Mouse (Mus musculus) hindbrain, embryonic 12.5 days (tissue): ENCODE measurements at regions not wholly inside any gene's neighbourhood (a gene's known extent, or its start where the extent isn't known, plus 50 kb on each side); places are given as distances from the start of the nearest gene placed in this dataset.
A peak's percentile ranks its signal among the peaks of the same experiment; 100 is the strongest.

Source experiments
- ATAC-seq: fragments of 200-750 bp; cut with Nextera tagmentation; 2 replicates; pipeline ENCODE4 v1.8.0; 2017; ENCODE audit warnings: moderate TSS enrichment; ENCODE audit not compliant: low FRiP score
- H3K27ac ChIP-seq: fragments of 300-500 bp; sonication (generic); 2 replicates; pipeline ENCODE4 v1.5.1; 2016; ENCODE audit warnings: mild to moderate bottlenecking
- H3K27me3 ChIP-seq: fragments of 300-500 bp; sonication (generic); 2 replicates; pipeline ENCODE4 v1.6.1; 2016; ENCODE audit warnings: mild to moderate bottlenecking
- H3K36me3 ChIP-seq: fragments of 300-500 bp; sonication (generic); 2 replicates; pipeline ENCODE4 v1.6.1; 2016; ENCODE audit warnings: mild to moderate bottlenecking
- H3K4me1 ChIP-seq: fragments of 300-500 bp; sonication (generic); 2 replicates; pipeline ENCODE4 v1.6.1; 2016
- H3K4me2 ChIP-seq: fragments of 300-500 bp; sonication (generic); replicated peaks from 2 replicates; pipeline ENCODE4 v1.6.1; 2016; ENCODE audit warnings: mild to moderate bottlenecking
- H3K4me3 ChIP-seq: fragments of 300-500 bp; sonication (generic); 2 replicates; pipeline ENCODE4 v1.5.1; 2016; ENCODE audit warnings: mild to moderate bottlenecking
- H3K9ac ChIP-seq: fragments of 300-500 bp; sonication (generic); 2 replicates; pipeline ENCODE4 v1.6.1; 2016; ENCODE audit warnings: mild to moderate bottlenecking, moderate library complexity
- H3K9me3 ChIP-seq: fragments of 300-500 bp; sonication (generic); replicated peaks from 2 replicates; pipeline ENCODE4 v1.6.1; 2016; ENCODE audit warnings: mild to moderate bottlenecking
- WGBS: fragments of 180-500 bp; shearing (Covaris S2); methylation state at CpG from one replicate; pipeline ENCODE4 v1.1.7; 2016; 5-methylcytosine and 5-hydroxymethylcytosine counted together

DNA sequence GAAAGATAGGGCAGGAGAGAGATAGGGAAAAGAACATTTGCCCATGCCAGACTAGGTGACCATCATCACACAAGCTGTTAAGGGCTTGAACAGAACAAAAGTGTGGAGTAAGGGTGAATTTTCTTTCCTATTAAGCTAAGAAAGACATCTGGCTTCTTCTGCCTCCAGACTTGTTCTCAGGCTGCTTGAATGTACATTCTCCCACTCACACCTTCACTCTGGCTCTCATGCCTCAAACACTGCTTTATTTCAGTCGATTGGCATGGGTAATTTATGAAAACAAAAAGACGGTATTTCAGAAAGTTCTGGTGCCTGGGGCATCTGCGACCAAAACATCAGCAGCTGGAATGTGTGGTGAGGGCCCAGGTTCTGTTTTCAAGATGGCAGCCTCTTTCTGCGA is 79.1 kb downstream of the Ifi44 start:
- no peak for ATAC-seq
- Histone ChIP-seq H3K27ac (no peak overlapping the region), H3K9ac (no peak overlapping the region), H3K4me3 (no peak overlapping the region), H3K4me1 (no peaks in the 10 kb centered on the region), H3K36me3 (no peaks in the 10 kb centered on the region), H3K27me3 (no peaks in the 10 kb centered on the region), H3K9me3 (no peaks in the 10 kb centered on the region), H3K4me2 (no peak overlapping the region)
- 87% methylated on average over 4 of the region's 4 CpGs for WGBS

DNA sequence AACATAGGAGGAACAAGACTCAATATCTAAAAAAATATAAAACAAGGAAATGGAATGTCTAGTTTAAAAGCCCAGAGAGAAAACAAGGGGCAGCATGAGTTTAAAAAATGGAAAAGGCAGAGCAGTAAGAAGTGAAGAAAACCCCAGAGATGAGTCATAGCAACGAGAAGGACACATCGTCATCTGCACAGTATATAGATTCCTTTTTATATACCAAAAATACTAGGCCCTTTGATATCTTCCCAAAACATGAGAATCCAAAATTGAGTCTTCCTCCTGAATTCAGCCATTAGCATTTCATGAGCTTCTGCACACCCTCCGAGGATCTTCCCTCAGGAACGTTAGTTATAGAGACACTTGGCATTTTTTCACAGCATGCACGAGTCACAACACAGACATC is 96.5 kb downstream of the Ifi44 start:
- Histone ChIP-seq H3K9me3 (no peaks in the 10 kb centered on the region), H3K4me3 (no peak overlapping the region), H3K27ac (no peak overlapping the region), H3K27me3 (no peaks in the 10 kb centered on the region), H3K9ac (no peak overlapping the region), H3K4me1 (no peaks in the 10 kb centered on the region), H3K4me2 (no peak overlapping the region), H3K36me3 (no peaks in the 10 kb centered on the region)
- ATAC-seq, result no peak
- WGBS, result 80% methylated on average over 5 of the region's 5 CpGs

DNA sequence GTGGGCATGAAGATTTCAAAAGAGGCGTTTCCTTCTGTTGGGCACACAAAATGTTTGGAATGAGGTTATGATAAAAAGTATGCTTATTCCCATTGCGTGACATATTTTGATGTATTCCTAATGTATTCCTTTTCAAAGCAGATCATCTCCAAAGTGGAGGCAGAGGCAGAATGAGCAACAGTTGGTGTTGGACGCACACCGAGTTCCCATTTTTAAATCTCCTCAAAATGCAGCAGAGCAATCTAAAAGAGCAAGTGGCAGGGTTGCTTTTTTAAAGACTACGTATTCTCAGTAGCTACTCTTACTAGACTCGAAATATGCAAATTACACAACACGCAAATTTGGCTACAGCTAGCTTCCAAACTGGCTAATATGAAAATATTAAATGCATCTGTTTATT is 98.2 kb downstream of the Ifi44 start:
- WGBS, result 92% methylated on average over 7 of the region's 7 CpGs
- H3K27ac ChIP-seq, result no peak overlapping the region
- no peak for ATAC-seq
- H3K4me3 ChIP-seq, result no peak overlapping the region
- no peaks in the 10 kb centered on the region for H3K27me3 ChIP-seq
- H3K9ac ChIP-seq, result no peak overlapping the region
- H3K9me3 ChIP-seq, result no peaks in the 10 kb centered on the region
- H3K36me3 ChIP-seq, result no peaks in the 10 kb centered on the region
- no peak overlapping the region for H3K4me2 ChIP-seq
- H3K4me1 ChIP-seq, result no peaks in the 10 kb centered on the region

DNA sequence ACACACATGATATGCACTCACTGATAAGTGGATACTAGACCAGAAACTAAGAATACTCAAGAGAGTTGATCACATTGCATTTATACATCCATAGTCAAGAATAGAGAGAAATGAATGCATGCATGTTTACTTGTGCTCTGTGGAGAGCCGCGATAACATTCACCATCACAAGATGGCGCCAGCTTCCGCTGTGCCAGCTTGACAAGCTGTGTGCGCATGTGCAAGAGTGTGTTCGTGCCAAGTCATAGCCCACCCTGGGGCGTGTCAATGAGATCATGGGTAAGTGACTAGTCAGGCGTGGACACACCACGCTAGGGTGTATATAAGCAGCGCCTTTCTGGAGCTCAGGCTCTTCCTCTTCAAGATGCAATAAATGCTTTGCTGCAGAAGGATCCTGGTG is 102.1 kb downstream of the Ifi44 start:
- Histone ChIP-seq H3K27ac (no peak overlapping the region), H3K4me2 (no peak overlapping the region), H3K9ac (no peak overlapping the region), H3K4me3 (no peak overlapping the region), H3K36me3 (no peaks in the 10 kb centered on the region), H3K9me3 (no peaks in the 10 kb centered on the region), H3K27me3 (no peaks in the 10 kb centered on the region), H3K4me1 (no peaks in the 10 kb centered on the region)
- 0 out of 2 replicates have a peak, but pooled peaks have one; percentile 40 for ATAC-seq
- WGBS, result 75% methylated on average over 10 of the region's 10 CpGs

DNA sequence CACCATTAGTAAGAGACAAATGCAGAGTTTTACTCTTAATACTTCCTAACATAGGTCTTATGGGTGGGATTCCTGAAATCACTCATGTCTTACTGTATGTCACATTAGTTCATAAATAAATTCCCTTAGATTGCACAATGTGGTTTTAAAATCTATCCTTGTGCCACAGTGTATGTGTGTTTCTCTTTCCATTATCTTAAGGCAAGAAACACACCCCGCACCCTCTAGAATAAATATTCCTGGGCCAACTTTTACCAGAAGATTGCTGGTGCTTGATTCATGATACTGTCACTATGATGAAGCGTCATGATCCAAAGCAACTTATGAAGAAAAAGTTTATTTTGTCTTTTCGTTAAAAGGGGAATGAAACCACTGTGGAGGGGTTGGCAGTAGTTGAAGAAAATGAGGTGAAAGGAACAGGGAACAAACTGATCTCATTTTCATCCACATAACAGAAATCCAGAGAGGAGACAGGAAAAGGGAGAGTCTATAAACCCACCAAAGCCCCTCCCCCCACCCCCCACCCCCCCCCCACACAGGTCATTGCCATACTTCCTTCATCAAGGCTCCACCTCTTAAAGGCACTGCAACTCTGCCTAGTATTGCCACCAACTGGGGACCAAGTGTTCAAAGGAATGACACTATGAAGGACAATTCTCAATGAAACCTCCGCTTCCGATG is 110.2 kb downstream of the Ifi44 start:
- Histone ChIP-seq H3K27ac (no peak overlapping the region), H3K36me3 (no peaks in the 10 kb centered on the region), H3K9ac (no peak overlapping the region), H3K4me2 (no peak overlapping the region), H3K4me3 (no peak overlapping the region), H3K27me3 (no peaks in the 10 kb centered on the region), H3K9me3 (no peaks in the 10 kb centered on the region), H3K4me1 (no peaks in the 10 kb centered on the region)
- 93% methylated on average over 5 of the region's 5 CpGs for WGBS
- no peak for ATAC-seq

DNA sequence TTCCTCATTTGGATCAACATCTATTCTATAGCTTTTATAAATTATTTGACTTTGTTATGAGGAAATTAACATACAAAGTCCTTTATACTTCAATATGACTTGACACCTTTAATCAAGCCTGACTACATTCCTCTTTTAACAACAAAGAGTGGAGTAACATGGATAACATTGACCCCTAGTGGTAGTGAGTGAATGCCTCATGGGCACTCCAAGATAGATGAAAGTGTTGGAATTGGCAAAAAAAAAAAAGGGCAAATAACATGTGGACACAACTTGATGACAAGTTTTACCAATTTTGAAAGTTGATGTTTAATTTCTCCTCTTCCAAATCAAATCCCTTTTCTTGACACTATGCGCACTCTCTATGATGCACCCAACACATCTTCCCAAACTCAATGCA is 111.4 kb downstream of the Ifi44 start:
- no peak for ATAC-seq
- Histone ChIP-seq H3K9ac (no peak overlapping the region), H3K4me3 (no peak overlapping the region), H3K4me2 (no peak overlapping the region), H3K4me1 (no peaks in the 10 kb centered on the region), H3K27ac (no peak overlapping the region), H3K9me3 (no peaks in the 10 kb centered on the region), H3K36me3 (no peaks in the 10 kb centered on the region), H3K27me3 (no peaks in the 10 kb centered on the region)
- WGBS, result 95% methylated on average over 1 of the region's 1 CpGs

DNA sequence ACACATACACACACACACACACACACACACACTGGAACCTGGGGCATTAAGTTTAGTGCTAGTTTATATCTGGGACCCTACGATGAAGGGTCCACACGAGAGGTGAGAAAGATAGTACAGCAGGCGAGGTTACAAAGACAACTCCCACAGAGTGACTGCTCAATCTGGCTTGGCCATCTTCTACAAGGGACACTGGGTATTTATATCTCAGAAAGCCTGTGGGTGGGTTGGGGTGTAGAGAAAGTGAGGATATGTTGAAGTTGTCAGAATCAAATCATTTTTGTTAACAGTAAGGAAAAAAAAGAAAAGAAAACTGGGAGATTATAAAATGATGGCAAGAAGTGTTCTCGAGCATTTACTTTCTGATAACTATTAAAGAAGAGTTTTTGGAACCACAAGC is 138.8 kb downstream of the Ifi44 start:
- Histone ChIP-seq H3K9me3 (no peaks in the 10 kb centered on the region), H3K4me2 (no peak overlapping the region), H3K9ac (no peak overlapping the region), H3K27me3 (no peaks in the 10 kb centered on the region), H3K27ac (no peak overlapping the region), H3K4me1 (no peaks in the 10 kb centered on the region), H3K36me3 (no peaks in the 10 kb centered on the region), H3K4me3 (no peak overlapping the region)
- 84% methylated on average over 4 of the region's 4 CpGs for WGBS
- no peak for ATAC-seq

DNA sequence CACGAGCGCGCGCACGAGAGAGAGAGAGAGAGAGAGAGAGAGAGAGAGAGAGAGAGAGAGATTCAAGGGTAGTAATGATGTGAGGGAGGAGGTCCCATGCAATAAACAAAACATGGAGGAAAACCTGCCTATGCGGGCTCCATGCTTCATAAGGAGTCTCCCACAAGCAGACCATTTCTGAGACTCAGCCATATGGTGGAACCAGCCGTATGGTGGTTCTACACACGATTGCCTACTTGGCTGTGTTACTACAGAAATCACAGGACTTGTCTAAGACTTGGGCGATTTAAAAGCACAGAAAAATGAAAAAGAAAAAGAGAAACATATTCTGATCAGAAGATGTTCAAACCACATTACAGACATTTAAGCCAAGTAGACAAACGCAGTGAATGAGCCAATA is 142.1 kb downstream of the Ifi44 start:
- Histone ChIP-seq H3K36me3 (no peaks in the 10 kb centered on the region), H3K4me3 (no peak overlapping the region), H3K4me2 (no peak overlapping the region), H3K9me3 (no peaks in the 10 kb centered on the region), H3K4me1 (no peaks in the 10 kb centered on the region), H3K27ac (no peak overlapping the region), H3K27me3 (no peaks in the 10 kb centered on the region), H3K9ac (no peak overlapping the region)
- 96% methylated on average over 5 of the region's 10 CpGs for WGBS
- ATAC-seq, result no peak

DNA sequence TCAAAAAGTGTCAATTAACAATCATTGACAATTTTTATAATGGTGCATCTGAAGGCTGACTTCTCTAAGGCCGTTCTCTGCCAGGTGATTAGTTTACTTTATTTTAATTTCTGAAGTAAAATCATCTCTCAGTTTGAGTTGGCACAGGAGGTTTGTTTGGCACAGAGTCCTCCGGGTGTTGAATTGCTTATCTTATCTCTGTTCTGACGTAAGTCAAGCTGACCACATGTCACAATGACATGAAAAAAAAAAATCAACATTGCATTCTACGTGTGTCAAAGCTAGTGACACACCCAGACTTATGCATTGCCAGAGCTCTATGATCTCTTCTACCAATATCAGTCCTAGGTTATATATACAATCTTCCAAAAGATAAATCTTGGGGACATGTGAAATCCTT is 146.4 kb downstream of the Ifi44 start:
- H3K4me1 ChIP-seq, result no peaks in the 10 kb centered on the region
- no peaks in the 10 kb centered on the region for H3K27me3 ChIP-seq
- no peak overlapping the region for H3K4me2 ChIP-seq
- ATAC-seq, result no peak
- H3K27ac ChIP-seq, result no peak overlapping the region
- no peaks in the 10 kb centered on the region for H3K9me3 ChIP-seq
- H3K9ac ChIP-seq, result no peak overlapping the region
- 86% methylated on average over 4 of the region's 4 CpGs for WGBS
- no peak overlapping the region for H3K4me3 ChIP-seq
- H3K36me3 ChIP-seq, result no peaks in the 10 kb centered on the region
